Mouse (Mus musculus): ENCODE data around the gene Lamc1. TPM values are rescaled to one million over a fixed set of nuclear protein-coding genes. Genes with fewer than 3 reads are reported as not detected.

The Lamc1 gene
- total RNA-seq, 2 experiments from 2014 or later: 27.0 to 27.2 TPM

- DNase-seq (ENCODE audit: low spot score in 2 of 2): peak; percentile 68 to 80
- H3K4me3 ChIP-seq: no peak overlapping the region
- no peak overlapping the region for H3K27ac ChIP-seq
- TF ChIP-seq CTCF (conservative IDR thresholded peaks at IDR 0.05): no peak
Measured at GRCm38 (mm10) chr1:153180586-153181289, 151.8 kb downstream of the Lamc1 start.

- Histone ChIP-seq H3K4me3 (no peak overlapping the region), H3K27ac (no peak overlapping the region)
- TF ChIP-seq CTCF (conservative IDR thresholded peaks at IDR 0.05): no peak
- DNase-seq (ENCODE audit: low spot score in 2 of 2): no peak
Measured at GRCm38 (mm10) chr1:153180160-153180559, 152.4 kb downstream of the Lamc1 start.

- no peak overlapping the region for H3K4me3 ChIP-seq
- DNase-seq (ENCODE audit: low spot score in 2 of 2): peak in 1 of 2 experiments; percentile 24
Measured at GRCm38 (mm10) chr1:153174801-153175200, 157.8 kb downstream of the Lamc1 start.

GRCm38 (mm10) chr1:153173276-153173675, 159.3 kb downstream of the Lamc1 start:
- Histone ChIP-seq H3K4me3 (no peak overlapping the region), H3K27ac (no peak overlapping the region)
- no peak for DNase-seq (ENCODE audit: low spot score in 2 of 2)
- no peak for TF ChIP-seq CTCF (conservative IDR thresholded peaks at IDR 0.05)

More at GRCm38 (mm10) chr1:153174801-153175200, 157.8 kb downstream of the Lamc1 start:
- TF ChIP-seq CTCF (conservative IDR thresholded peaks at IDR 0.05): no peak
- H3K27ac ChIP-seq: no peak overlapping the region

GRCm38 (mm10) chr1:153172291-153172731, 160.3 kb downstream of the Lamc1 start:
- TF ChIP-seq CTCF (conservative IDR thresholded peaks at IDR 0.05): no peak
- Histone ChIP-seq H3K27ac (no peak overlapping the region), H3K4me3 (no peak overlapping the region)
- DNase-seq (ENCODE audit: low spot score in 2 of 2): no peak

GRCm38 (mm10) chr1:153171011-153171410, 161.6 kb downstream of the Lamc1 start:
- no peak overlapping the region for H3K4me3 ChIP-seq
- TF ChIP-seq CTCF (conservative IDR thresholded peaks at IDR 0.05): no peak
- DNase-seq (ENCODE audit: low spot score in 2 of 2): no peak

More at GRCm38 (mm10) chr1:153171011-153171410, 161.6 kb downstream of the Lamc1 start:
- no peak overlapping the region for H3K27ac ChIP-seq

Other genes starting within 250 kb of the Lamc1 start
- gene Lamc2, start 146.3 kb downstream of the Lamc1 start, total RNA-seq (2021): 1 to 10 TPM; 1.6 to 3.2 TPM
- 1 to 10 TPM; 4.8 to 6.3 TPM for gene Shcbp1l, start 92.4 kb upstream of the Lamc1 start, total RNA-seq (2021)
- 100 to 1,000 TPM; 118 to 120 TPM for gene Dhx9, start 154.9 kb upstream of the Lamc1 start, total RNA-seq (2021)
- gene Npl, start 217.3 kb upstream of the Lamc1 start, total RNA-seq (2021): 1 to 10 TPM; 4.2 to 4.9 TPM